Mouse (Mus musculus) heart, adult 18-20 months (tissue): ENCODE data around the gene Olfr1453. TPM values are rescaled to one million over a fixed set of nuclear protein-coding genes. Genes with fewer than 3 reads are reported as not detected.
"Not testable (repeated sequence)": the region's sequence is repeated elsewhere in the genome, so short reads cannot be mapped to it uniquely, and the experiment has no call there.

Experiments used
- DNase-seq, 2 experiments: peaks; one replicate each; pipeline ENCODE4 v3.0.0; 2021 to 2022; ENCODE audit warnings: mixed read lengths in 1 of 2
- long read RNA-seq, 2 experiments: library from polyadenylated mRNA; stranded (forward); transcript quantifications; one replicate each; pipeline ENCODE4 v2.0.0; 2021
- total RNA-seq, 2 experiments: library from RNA; stranded (reverse); gene quantifications; 2 replicates each; pipeline ENCODE4 v1.2.3; 2021

Gene Olfr1453
- total RNA-seq: not detected
- long read RNA-seq, experiment 1: 0 reads
- long read RNA-seq, experiment 2: 0 reads

DNA sequence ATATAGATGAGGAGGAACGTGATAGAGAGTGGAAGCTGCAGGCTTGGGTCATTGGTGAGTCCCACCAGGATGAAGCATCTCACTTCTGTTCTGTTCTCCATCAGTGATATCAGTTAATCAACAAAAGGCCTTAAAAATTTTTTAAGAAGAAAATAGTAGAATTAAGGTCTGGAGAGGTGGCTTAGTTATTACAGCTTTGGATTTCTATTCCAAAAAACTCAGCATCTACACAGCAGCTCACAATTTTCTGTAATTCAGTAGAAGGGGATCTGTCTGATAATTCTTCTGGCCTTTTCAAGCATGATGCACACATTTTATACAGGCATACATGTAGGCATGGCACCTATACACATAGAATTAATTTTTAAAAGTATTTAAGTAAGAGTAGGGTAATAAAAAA lies at the start of gene Olfr1453:
TSS of gene Olfr1453 (minus strand) at position 101 of the 400 bp plus-strand sequence.
- DNase-seq: no peak

DNA sequence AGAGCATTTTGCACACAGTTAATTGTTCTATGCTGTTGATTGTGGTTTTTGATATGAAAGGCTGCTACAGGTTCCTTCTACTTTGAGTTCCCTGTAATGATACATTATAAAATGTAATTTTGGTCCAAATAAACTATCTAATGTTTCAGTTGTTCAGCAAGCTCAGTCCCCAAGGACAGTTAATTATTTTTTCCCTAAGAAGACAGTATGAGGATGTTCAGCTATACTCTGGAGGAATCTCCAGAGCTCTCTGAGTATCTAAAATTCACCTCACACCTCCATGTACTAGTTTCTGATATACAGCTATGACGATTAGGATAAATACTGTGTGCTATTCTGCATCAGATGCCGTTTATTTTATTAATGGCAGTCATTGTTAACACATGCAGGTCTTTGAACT lies 32.2 kb upstream of the Olfr1453 start, which contains the start of gene Olfr1454:
TSS of gene Olfr1454 (plus strand) at position 301 of the 400 bp plus-strand sequence.
- no peak for DNase-seq

DNA sequence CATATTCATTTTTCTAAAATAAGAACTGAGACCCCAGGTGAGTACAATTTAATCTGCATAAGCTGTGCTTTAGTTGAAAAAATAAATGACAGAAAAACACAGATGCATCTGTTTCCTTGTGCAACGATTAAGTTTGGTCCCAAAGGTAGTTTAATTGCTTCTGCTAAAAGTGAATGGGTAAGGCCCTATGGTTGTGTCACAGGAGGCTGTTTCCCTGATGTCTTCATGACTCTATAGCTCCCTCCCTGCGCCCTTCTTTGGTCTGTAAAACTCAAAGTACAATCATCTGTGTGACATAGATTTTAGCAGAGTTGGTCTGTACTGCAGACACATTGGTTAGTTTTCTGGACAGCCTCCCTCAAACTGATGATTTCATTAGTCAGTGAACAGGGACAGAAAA lies 33.4 kb downstream of the Olfr1453 start, which contains the start of gene Olfr1451:
TSS of gene Olfr1451 (plus strand) at position 301 of the 400 bp plus-strand sequence.
- DNase-seq: no peak

GRCm38 (mm10) chr19:12992316-12992715 lies 35.8 kb downstream of the Olfr1453 start:
- not testable (repeated sequence) for DNase-seq

Other genes with a start within 250 kb of the Olfr1453 start
- gene Zfp91, start 232.2 kb downstream of the Olfr1453 start, total RNA-seq: 10 to 100 TPM; 75.2 to 77.0 TPM
- gene Lpxn, start 232.1 kb downstream of the Olfr1453 start, total RNA-seq: 1 to 10 TPM in 1 of 2 experiments, under 1 TPM in 1; 0.87 to 2.2 TPM
- not detected for gene Gm5244, start 181.6 kb downstream of the Olfr1453 start, total RNA-seq
- not detected for gene Olfr1444, start 171.0 kb downstream of the Olfr1453 start, total RNA-seq
- gene Olfr1445, start 144.5 kb downstream of the Olfr1453 start, total RNA-seq: not detected
- not detected for gene Olfr1446, start 134.8 kb downstream of the Olfr1453 start, total RNA-seq
- not detected for gene Olfr1447, start 124.6 kb downstream of the Olfr1453 start, total RNA-seq
- gene Olfr1448, start 103.9 kb downstream of the Olfr1453 start, total RNA-seq: not detected
- gene Olfr1449, start 97.5 kb downstream of the Olfr1453 start, total RNA-seq: not detected
- not detected for gene Olfr1450, start 78.1 kb downstream of the Olfr1453 start, total RNA-seq
- not detected for gene Olfr1451, start 33.3 kb downstream of the Olfr1453 start, total RNA-seq
- not detected for gene Olfr1454, start 32.3 kb upstream of the Olfr1453 start, total RNA-seq
- not detected for gene Olfr1457, start 69.6 kb upstream of the Olfr1453 start, total RNA-seq
- not detected for gene Olfr1458, start 78.4 kb upstream of the Olfr1453 start, total RNA-seq
- gene Olfr1459, start 121.2 kb upstream of the Olfr1453 start, total RNA-seq: not detected
- gene Olfr1461, start 134.7 kb upstream of the Olfr1453 start, total RNA-seq: not detected
- not detected for gene Olfr1462, start 157.4 kb upstream of the Olfr1453 start, total RNA-seq
- not detected for gene Olfr1463, start 203.0 kb upstream of the Olfr1453 start, total RNA-seq